Mouse (Mus musculus) CH12.LX (cell line): ENCODE data around the gene Grcc10. TPM values are rescaled to one million over a fixed set of nuclear protein-coding genes. Genes with fewer than 3 reads are reported as not detected.

Source experiments
- DNase-seq: peaks from one replicate; pipeline ENCODE4 v3.0.0-alpha.2; 2013; ENCODE audit errors: extremely low read depth
- H3K27ac ChIP-seq: 2 replicates; pipeline ENCODE4 v1.5.1; 2012; ENCODE audit warnings: low read depth, mild to moderate bottlenecking, control low read depth, moderate library complexity; ENCODE audit not compliant: insufficient read depth
- H3K27me3 ChIP-seq: replicated peaks from 2 replicates; pipeline ENCODE3; 2012; ENCODE audit warnings: inconsistent platforms
- H3K36me3 ChIP-seq, 2 experiments: replicated peaks in 1 of 2; 2 replicates each; pipeline versions ENCODE3 to v1.6.1; 2012; ENCODE audit warnings: inconsistent platforms in 1 of 2, low read length in 1 of 2, mild to moderate bottlenecking in 1 of 2, mixed read lengths in 1 of 2, moderate library complexity in 1 of 2; ENCODE audit not compliant: control insufficient read depth in 1 of 2, insufficient read depth in 1 of 2
- H3K4me1 ChIP-seq, 2 experiments: 2 replicates each; pipeline ENCODE4 v1.6.1; 2012; ENCODE audit warnings: inconsistent platforms in 1 of 2, moderate library complexity in 1 of 2; ENCODE audit not compliant: insufficient read depth in 2 of 2, control insufficient read depth in 1 of 2
- H3K4me2 ChIP-seq: 2 replicates; pipeline ENCODE4 v1.6.1; 2012; ENCODE audit warnings: low read depth, mild to moderate bottlenecking, control low read depth; ENCODE audit not compliant: poor library complexity, insufficient read depth, severe bottlenecking
- H3K4me3 ChIP-seq, 3 experiments: fragments of 150-350 bp in 1 of 3; sonication (generic) in 1 of 3; replicated peaks in 1 of 3; 2 replicates each; pipeline versions ENCODE3 to v1.5.1; 2011 to 2012; ENCODE audit warnings: low read depth in 2 of 3, low read length in 2 of 3, mild to moderate bottlenecking in 2 of 3, moderate library complexity in 2 of 3, control low read depth in 1 of 3, improper control_type of control experiment in 1 of 3, inconsistent platforms in 1 of 3, mixed read lengths in 1 of 3; ENCODE audit not compliant: poor library complexity in 1 of 3
- H3K79me2 ChIP-seq: replicated peaks from 2 replicates; pipeline ENCODE4 v1.6.1; 2012; ENCODE audit warnings: mild to moderate bottlenecking, moderate library complexity; ENCODE audit not compliant: control insufficient read depth, poor library complexity, insufficient read depth, severe bottlenecking; ENCODE audit errors: extremely low read depth
- H3K9ac ChIP-seq: 2 replicates; pipeline ENCODE4 v1.6.1; 2012; ENCODE audit warnings: low read depth, mild to moderate bottlenecking, control low read depth, moderate library complexity; ENCODE audit not compliant: insufficient read depth
- H3K9me3 ChIP-seq: replicated peaks from 2 replicates; pipeline ENCODE3; 2012; ENCODE audit warnings: low read length, inconsistent platforms, mixed read lengths
- BHLHE40 ChIP-seq: IDR thresholded peaks from 2 replicates; pipeline ENCODE4 v1.6.1; 2011; ENCODE audit warnings: mild to moderate bottlenecking, low read depth, low read length, improper control_type of control experiment
- CHD1 ChIP-seq: IDR thresholded peaks from 2 replicates; pipeline ENCODE4 v1.6.1; 2012; ENCODE audit warnings: low read depth, low read length, improper control_type of control experiment, inconsistent platforms
- CHD2 ChIP-seq: IDR thresholded peaks from 2 replicates; pipeline ENCODE4 v1.6.1; 2011; ENCODE audit warnings: low read length, improper control_type of control experiment
- EP300 ChIP-seq: IDR thresholded peaks from 2 replicates; pipeline ENCODE4 v1.6.1; 2011; ENCODE audit warnings: low read length, improper control_type of control experiment
- ETS1 ChIP-seq: conservative IDR thresholded peaks from 2 replicates; pipeline ENCODE4 v1.6.1; 2012; ENCODE audit warnings: low read depth, mild to moderate bottlenecking, inconsistent platforms, low read length, improper control_type of control experiment, moderate library complexity
- HCFC1 ChIP-seq: IDR thresholded peaks from 2 replicates; pipeline ENCODE4 v1.6.1; 2012; ENCODE audit warnings: low read depth, mild to moderate bottlenecking, inconsistent platforms, low read length, improper control_type of control experiment
- IRF4 ChIP-seq: IDR thresholded peaks from 2 replicates; pipeline ENCODE4 v1.6.1; 2014; ENCODE audit warnings: low read depth, mild to moderate bottlenecking, inconsistent platforms, low read length, improper control_type of control experiment
- JUN ChIP-seq: IDR thresholded peaks from 2 replicates; pipeline ENCODE4 v1.6.1; 2011; ENCODE audit warnings: low read depth, mild to moderate bottlenecking, low read length, improper control_type of control experiment, moderate library complexity; ENCODE audit not compliant: insufficient read depth
- JUND ChIP-seq: conservative IDR thresholded peaks from 2 replicates; pipeline ENCODE4 v1.6.1; 2011; ENCODE audit warnings: low read depth, low read length, improper control_type of control experiment
- KAT2A ChIP-seq: IDR thresholded peaks from 2 replicates; pipeline ENCODE4 v1.6.1; 2012; ENCODE audit warnings: low read length, improper control_type of control experiment, inconsistent platforms; ENCODE audit not compliant: insufficient replicate concordance
- MEF2A ChIP-seq: IDR thresholded peaks from 2 replicates; pipeline ENCODE4 v1.6.1; 2014; ENCODE audit warnings: low read depth, mild to moderate bottlenecking, inconsistent platforms, low read length, improper control_type of control experiment, borderline replicate concordance
- MXI1 ChIP-seq: IDR thresholded peaks from 2 replicates; pipeline ENCODE4 v1.6.1; 2011; ENCODE audit warnings: mild to moderate bottlenecking, low read depth, low read length, improper control_type of control experiment
- MYC ChIP-seq: IDR thresholded peaks from 2 replicates; pipeline ENCODE4 v1.6.1; 2011; ENCODE audit warnings: low read depth, mild to moderate bottlenecking, improper control_type of control experiment, low read length
- NRF1 ChIP-seq: IDR thresholded peaks from 2 replicates; pipeline ENCODE4 v1.6.1; 2014; ENCODE audit warnings: low read depth, mild to moderate bottlenecking, inconsistent platforms, low read length, improper control_type of control experiment, moderate library complexity
- POLR2A ChIP-seq: IDR thresholded peaks from 2 replicates; pipeline ENCODE4 v1.6.1; 2011; ENCODE audit warnings: low read depth, mild to moderate bottlenecking, improper control_type of control experiment, low read length
- POLR2AphosphoS2 ChIP-seq: IDR thresholded peaks from 2 replicates; pipeline ENCODE4 v1.6.1; 2011; ENCODE audit warnings: low read depth, low read length, improper control_type of control experiment
- RAD21 ChIP-seq: IDR thresholded peaks from 2 replicates; pipeline ENCODE4 v1.6.1; 2011; ENCODE audit warnings: low read depth, mild to moderate bottlenecking, low read length, improper control_type of control experiment, moderate library complexity
- RCOR1 ChIP-seq: conservative IDR thresholded peaks from 2 replicates; pipeline ENCODE4 v1.6.1; 2012; ENCODE audit warnings: low read depth, mild to moderate bottlenecking, inconsistent platforms, low read length, improper control_type of control experiment
- SIN3A ChIP-seq: IDR thresholded peaks from 2 replicates; pipeline ENCODE4 v1.6.1; 2012; ENCODE audit warnings: low read length, improper control_type of control experiment, inconsistent platforms
- TBP ChIP-seq: conservative IDR thresholded peaks from 2 replicates; pipeline ENCODE4 v1.6.1; 2011; ENCODE audit warnings: low read depth, low read length, improper control_type of control experiment
- TCF12 ChIP-seq: IDR thresholded peaks from 2 replicates; pipeline ENCODE4 v1.6.1; 2014; ENCODE audit warnings: low read depth, mild to moderate bottlenecking, inconsistent platforms, low read length, improper control_type of control experiment
- ZC3H11A ChIP-seq: IDR thresholded peaks from 2 replicates; pipeline ENCODE4 v1.6.1; 2012; ENCODE audit warnings: low read depth, mild to moderate bottlenecking, inconsistent platforms, low read length, improper control_type of control experiment
- ZMIZ1 ChIP-seq: IDR thresholded peaks from 2 replicates; pipeline ENCODE4 v1.6.1; 2012; ENCODE audit warnings: low read depth, mild to moderate bottlenecking, inconsistent platforms, low read length, improper control_type of control experiment
- ZNF384 ChIP-seq: IDR thresholded peaks from 2 replicates; pipeline ENCODE4 v1.6.1; 2012; ENCODE audit warnings: low read depth, low read length, improper control_type of control experiment, inconsistent platforms
- dilution Hi-C: fragments of 300-500 bp; cut with MboI; formaldehyde crosslinking; loops from 2 replicates; pipeline ENCODE4 v1.14.3; 2020; ENCODE audit warnings: low sequenced_read_pairs; ENCODE audit not compliant: extremely low pct_unique_long_range_greater_than_20kb, extremely low pct_ligation_motif_present
- in situ Hi-C: fragments of 300-500 bp; cut with MboI; formaldehyde crosslinking; loops from 3 replicates; pipeline ENCODE4 v1.14.3; 2019; ENCODE audit warnings: low sequenced_read_pairs, low pct_ligation_motif_present, low pct_unique_long_range_greater_than_20kb, mixed read lengths
- polyA plus RNA-seq: library from polyadenylated mRNA; unstranded; fragments of >175 nt; gene quantifications from 2 replicates; pipeline ENCODE4 v1.2.1, GENCODE M21; 2012; ENCODE audit warnings: low read depth; ENCODE audit not compliant: insufficient read length
- total RNA-seq, 2 experiments: library from RNA; depleted of rRNA; stranded (reverse); fragments of 300-350 nt in 1 of 2; fragments of >200 nt in 1 of 2; gene quantifications; 2 replicates each; pipeline ENCODE4 v1.2.3; 2012 to 2014

Gene Grcc10
- total and polyA plus RNA-seq, 3 experiments, result 64.3 to 197 (median 88.4) TPM

DNA sequence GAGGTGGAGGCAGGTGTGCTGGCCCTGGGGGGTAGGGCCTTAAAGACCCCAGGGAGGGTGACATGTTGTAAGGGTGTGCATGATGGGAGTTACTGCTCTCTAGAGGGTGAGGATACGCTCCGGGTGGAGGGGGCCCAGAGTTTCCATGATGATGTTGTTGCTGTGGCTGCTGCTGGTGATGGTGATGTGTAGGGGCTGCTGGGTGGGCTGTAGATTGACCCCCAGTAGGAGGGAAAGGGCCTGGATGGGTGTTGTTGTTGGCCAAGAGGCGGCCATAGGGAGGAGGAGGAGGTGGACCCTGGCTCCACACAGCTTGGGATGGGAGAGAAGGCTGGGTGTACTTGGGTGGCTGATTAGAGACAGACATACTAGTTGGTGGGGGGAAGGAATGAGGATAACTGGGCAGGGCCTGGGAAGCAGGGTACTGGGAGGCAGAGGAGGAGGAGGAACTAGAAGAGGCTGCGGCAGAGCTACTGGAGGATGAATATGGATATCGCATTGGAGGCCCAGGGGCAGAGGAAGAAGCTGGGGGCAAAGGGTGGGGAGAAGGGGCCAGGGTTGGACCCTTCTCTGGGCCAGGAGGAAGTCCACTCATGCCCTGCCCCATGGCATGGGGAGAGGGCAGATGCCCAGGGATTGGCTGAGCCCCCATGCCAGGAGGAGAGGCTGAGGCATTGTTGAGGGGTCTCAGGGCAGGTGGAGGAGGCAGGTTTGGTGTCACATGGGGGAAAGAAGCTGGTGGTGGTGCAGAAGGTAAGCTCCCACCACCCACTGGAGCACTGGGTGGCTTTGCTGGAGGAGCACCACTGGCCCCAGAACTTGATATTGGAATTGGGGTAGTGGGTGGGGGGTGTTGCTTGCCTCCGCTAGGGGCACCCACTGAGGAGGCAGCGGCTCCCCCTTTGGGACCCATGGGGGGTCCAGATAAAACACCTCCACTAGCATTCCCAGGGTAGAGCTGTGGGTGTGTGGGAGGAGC lies 5.8 kb upstream of the Grcc10 start:
- Histone ChIP-seq H3K9me3 (no peaks in the 10 kb centered on the region), H3K4me2 (0 out of 2 replicates have a peak overlapping the region, but pooled peaks have one; percentile 73), H3K27ac (no peak overlapping the region), H3K4me1 (peaks cover 16 to 41% of the 10 kb centered on the region in 2 experiments)
- in situ Hi-C loops, result no loop called here
- dilution Hi-C loops, result no loop called here
- TF ChIP-seq SIN3A, result no peak
- no peak for TF ChIP-seq ZC3H11A
- no peak for TF ChIP-seq RAD21
- no peak for TF ChIP-seq MYC
- TF ChIP-seq KAT2A, result no peak
- no peak for TF ChIP-seq NRF1
- TF ChIP-seq EP300, result no peak
- TF ChIP-seq TCF12, result no peak
- TF ChIP-seq MXI1, result no peak
- TF ChIP-seq HCFC1, result no peak
- no peak for TF ChIP-seq RCOR1
- no peak for TF ChIP-seq TBP
- TF ChIP-seq JUND, result no peak
- no peak for TF ChIP-seq ZNF384
- TF ChIP-seq POLR2AphosphoS2, result no peak
- TF ChIP-seq POLR2A, result no peak
- no peak for TF ChIP-seq ZMIZ1
- TF ChIP-seq, all 38 proteins: peak for 0
- peaks cover 38 to 71% of the 10 kb centered on the region in 2 experiments for H3K36me3 ChIP-seq
- H3K27me3 ChIP-seq, result no peaks in the 10 kb centered on the region
- H3K79me2 ChIP-seq, result 0 out of 2 replicates have a peak, but pooled peaks cover 2% of the 10 kb centered on the region
- no peak overlapping the region for H3K4me3 ChIP-seq
- 0 out of 2 replicates have a peak overlapping the region, but pooled peaks have one; percentile 74 for H3K9ac ChIP-seq
- DNase-seq, result no peak

GRCm38 (mm10) chr6:124746296-124746605 lies 5.1 kb upstream of the Grcc10 start:
- in situ Hi-C loops (no loop called here), dilution Hi-C loops (no loop called here)
- no peaks in the 10 kb centered on the region for H3K9me3 ChIP-seq
- peaks cover 16 to 46% of the 10 kb centered on the region in 2 experiments for H3K4me1 ChIP-seq
- H3K27ac ChIP-seq, result no peak overlapping the region
- H3K36me3 ChIP-seq, result peaks cover 38 to 67% of the 10 kb centered on the region in 2 experiments
- peak overlapping the region; percentile 73 for H3K4me2 ChIP-seq
- no peak for DNase-seq
- H3K27me3 ChIP-seq, result no peaks in the 10 kb centered on the region
- H3K79me2 ChIP-seq, result 0 out of 2 replicates have a peak, but pooled peaks cover 2% of the 10 kb centered on the region
- peak overlapping the region; percentile 45 to 63 (median 56) for H3K4me3 ChIP-seq
- H3K9ac ChIP-seq, result peak overlapping the region; percentile 74
- no peak for TF ChIP-seq MYC
- TF ChIP-seq RAD21, result no peak
- no peak for TF ChIP-seq ETS1
- no peak for TF ChIP-seq NRF1
- TF ChIP-seq MEF2A, result no peak
- TF ChIP-seq JUND, result no peak
- TF ChIP-seq JUN, result no peak
- no peak for TF ChIP-seq CHD1
- no peak for TF ChIP-seq BHLHE40
- TF ChIP-seq CHD2, result no peak
- TF ChIP-seq IRF4, result no peak
- TF ChIP-seq ZMIZ1, result no peak
- TF ChIP-seq, all 38 proteins: peak for 0
